Mouse (Mus musculus): ENCODE data around the gene Fam167b.

The Fam167b gene

GRCm38 (mm10) chr4:129578466-129578865 lies at the start of gene Fam167b:
Gene Fam167b (minus strand): TSS chr4:129578549.
- DNase-seq (ENCODE audit: low read depth), result no peak

GRCm38 (mm10) chr4:129626035-129626434 lies 47.7 kb upstream of the Fam167b start:
- DNase-seq (ENCODE audit: low read depth), result no peak

- no peak for DNase-seq (ENCODE audit: low read depth)
These were observed 47.1 kb upstream of the Fam167b start for GRCm38 (mm10) chr4:129625496-129625895.

- no peak for DNase-seq (ENCODE audit: low read depth)
These were observed 46.7 kb upstream of the Fam167b start for GRCm38 (mm10) chr4:129625029-129625370.

- DNase-seq (ENCODE audit: low read depth), result peak; percentile 83
These were observed 46.1 kb upstream of the Fam167b start for GRCm38 (mm10) chr4:129624281-129625028.

- no peak for DNase-seq (ENCODE audit: low read depth)
These were observed 45.3 kb upstream of the Fam167b start, which contains the start of gene Ccdc28b for GRCm38 (mm10) chr4:129623681-129624091. Gene Ccdc28b (minus strand): TSS chr4:129623947.

GRCm38 (mm10) chr4:129622803-129623535 lies 44.6 kb upstream of the Fam167b start:
- no peak for DNase-seq (ENCODE audit: low read depth)

GRCm38 (mm10) chr4:129622120-129622802 lies 43.9 kb upstream of the Fam167b start:
- DNase-seq (ENCODE audit: low read depth), result no peak

- no peak for DNase-seq (ENCODE audit: low read depth)
These were observed 43.0 kb upstream of the Fam167b start for GRCm38 (mm10) chr4:129621283-129621841.

- no peak for DNase-seq (ENCODE audit: low read depth)
These were observed 42.3 kb upstream of the Fam167b start for GRCm38 (mm10) chr4:129620419-129621282.

GRCm38 (mm10) chr4:129618786-129619691 lies 40.7 kb upstream of the Fam167b start, which contains the start of gene Iqcc:
Gene Iqcc (minus strand): TSS chr4:129619099.
- DNase-seq (ENCODE audit: low read depth), result peak; percentile 84

- no peak for DNase-seq (ENCODE audit: low read depth)
These were observed 39.7 kb upstream of the Fam167b start for GRCm38 (mm10) chr4:129618031-129618430.

- DNase-seq (ENCODE audit: low read depth), result no peak
These were observed 38.8 kb upstream of the Fam167b start for GRCm38 (mm10) chr4:129617121-129617641.

- DNase-seq (ENCODE audit: low read depth), result no peak
These were observed 38.3 kb upstream of the Fam167b start for GRCm38 (mm10) chr4:129616631-129617030.

- DNase-seq (ENCODE audit: low read depth), result no peak
These were observed 37.5 kb upstream of the Fam167b start for GRCm38 (mm10) chr4:129615801-129616290.

GRCm38 (mm10) chr4:129614093-129614492 lies 35.7 kb upstream of the Fam167b start, which contains the start of gene Dcdc2b:
Gene Dcdc2b (minus strand): TSS chr4:129614257.
- no peak for DNase-seq (ENCODE audit: low read depth)

GRCm38 (mm10) chr4:129610472-129610871 lies 32.1 kb upstream of the Fam167b start:
- no peak for DNase-seq (ENCODE audit: low read depth)

GRCm38 (mm10) chr4:129610026-129610425 lies 31.7 kb upstream of the Fam167b start:
- no peak for DNase-seq (ENCODE audit: low read depth)

- no peak for DNase-seq (ENCODE audit: low read depth)
These were observed 30.8 kb upstream of the Fam167b start for GRCm38 (mm10) chr4:129609139-129609631.

Measured in c-Kit-positive CD71-negative TER-119-negative erythroid progenitor cells, embryonic 14.5 days (primary cell).